Mouse (Mus musculus): ENCODE measurements around the gene Ly86. TPM values are rescaled to one million over a fixed set of nuclear protein-coding genes. Genes with fewer than 3 reads are reported as not detected.

Gene Ly86
- polyA plus RNA-seq, 1 experiment from 2014 or later, result 5.5 TPM

DNA sequence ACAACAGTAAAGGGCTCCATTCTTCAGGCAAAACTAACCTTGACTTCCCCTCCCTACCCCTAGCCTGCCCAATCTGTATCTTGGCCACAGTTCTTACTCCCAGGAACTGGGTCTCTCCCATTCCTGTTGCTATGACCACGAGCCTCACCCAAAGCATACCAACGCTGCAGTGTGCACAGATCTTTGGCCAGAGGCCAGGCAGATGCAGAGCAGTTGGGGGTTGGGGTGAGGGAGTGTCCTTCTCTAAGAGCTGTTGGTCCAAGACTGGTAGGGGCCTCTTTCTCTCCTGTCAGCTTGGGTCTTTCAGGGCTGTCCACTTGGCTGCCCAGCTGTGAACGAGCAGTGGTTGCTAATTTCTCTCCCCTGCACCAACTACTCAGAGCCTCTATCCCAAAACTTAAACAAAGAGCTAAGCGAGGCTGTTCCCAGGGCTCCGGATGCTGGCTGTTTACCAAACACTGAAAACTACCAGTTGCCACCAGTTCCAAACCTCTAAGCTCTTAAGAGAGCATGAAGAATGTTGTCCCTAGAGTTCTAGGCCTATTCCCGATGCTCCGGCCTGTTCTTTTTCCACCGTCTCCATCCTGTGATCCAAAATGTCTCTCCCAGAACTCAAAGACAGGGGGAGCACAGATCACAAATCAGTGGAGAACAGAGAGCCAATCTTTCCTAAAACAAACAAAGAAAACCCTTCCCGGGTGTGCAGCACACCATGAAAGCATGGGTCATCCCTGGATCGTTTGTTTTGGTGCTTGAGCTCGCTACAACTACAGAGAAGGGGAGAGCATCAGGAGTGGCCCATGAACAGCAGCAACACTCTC lies 112.2 kb downstream of the Ly86 start:
- no peaks in the 10 kb centered on the region for H3K36me3 ChIP-seq
- 53% methylated on average over 11 of the region's 11 CpGs for WGBS
- no peak for DNase-seq (ENCODE audit: low spot score)
- H3K9me3 ChIP-seq, result no peaks in the 10 kb centered on the region
- peaks cover 11% of the 10 kb centered on the region for H3K27me3 ChIP-seq (ENCODE audit: insufficient read depth, poor library complexity, severe bottlenecking)
- peaks cover 35% of the 10 kb centered on the region for H3K4me1 ChIP-seq (replicated peaks)
- H3K4me3 ChIP-seq, result no peak overlapping the region
- H3K27ac ChIP-seq, result peak overlapping the region; percentile 18; the same call in 1 of the 2 replicates

DNA sequence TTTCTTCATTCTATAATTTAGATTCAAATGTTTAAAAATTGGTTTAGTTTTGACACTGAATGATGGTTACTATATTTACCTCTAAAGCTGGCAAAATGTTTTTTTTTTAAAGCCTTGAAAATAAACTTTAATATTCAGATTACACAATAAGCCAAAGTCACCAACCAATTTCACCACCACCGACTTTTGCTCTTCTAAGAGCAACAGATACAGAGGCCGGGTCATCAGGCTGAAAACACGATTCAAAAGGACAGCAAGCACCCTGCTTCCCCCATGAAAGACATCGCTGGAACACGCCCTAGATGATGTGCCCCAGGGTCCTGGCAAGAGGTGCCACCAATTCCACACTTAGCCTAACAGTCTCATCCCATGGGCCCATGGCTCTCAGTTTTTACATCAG lies 113.5 kb downstream of the Ly86 start:
- Histone ChIP-seq H3K4me3 (no peak overlapping the region), H3K27me3 (ENCODE audit: insufficient read depth, poor library complexity, severe bottlenecking) (0 out of 2 replicates have a peak, but pooled peaks cover 3% of the 10 kb centered on the region), H3K27ac (no peak overlapping the region), H3K36me3 (no peaks in the 10 kb centered on the region), H3K4me1 (replicated peaks) (peaks cover 21% of the 10 kb centered on the region), H3K9me3 (no peaks in the 10 kb centered on the region)
- WGBS, result 85% methylated on average over 5 of the region's 5 CpGs
- DNase-seq (ENCODE audit: low spot score), result no peak

DNA sequence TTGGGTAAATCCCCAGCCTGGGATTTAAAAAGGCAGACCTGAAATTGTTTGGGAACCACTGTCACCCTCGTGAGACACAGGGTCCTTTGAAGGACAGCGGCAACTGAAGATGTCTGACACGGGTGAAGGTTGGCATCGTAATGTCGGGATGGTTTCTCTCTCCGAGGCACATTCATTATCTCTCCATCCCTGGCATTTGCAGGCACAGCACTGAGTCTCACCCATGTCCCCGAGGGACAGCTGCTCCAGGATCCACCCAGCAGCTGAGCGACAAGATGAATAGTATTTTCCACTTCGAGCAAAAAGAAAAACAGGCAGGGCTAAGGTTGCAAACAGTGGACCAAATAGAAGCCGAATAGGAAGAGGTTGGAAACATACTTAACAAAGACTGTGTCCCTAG lies 114.0 kb downstream of the Ly86 start:
- no peaks in the 10 kb centered on the region for H3K36me3 ChIP-seq
- H3K4me3 ChIP-seq, result no peak overlapping the region
- 84% methylated on average over 10 of the region's 10 CpGs for WGBS
- DNase-seq (ENCODE audit: low spot score), result no peak
- H3K9me3 ChIP-seq, result no peaks in the 10 kb centered on the region
- H3K4me1 ChIP-seq (replicated peaks), result peaks cover 19% of the 10 kb centered on the region
- no peak overlapping the region for H3K27ac ChIP-seq
- 0 out of 2 replicates have a peak, but pooled peaks cover 3% of the 10 kb centered on the region for H3K27me3 ChIP-seq (ENCODE audit: insufficient read depth, poor library complexity, severe bottlenecking)

DNA sequence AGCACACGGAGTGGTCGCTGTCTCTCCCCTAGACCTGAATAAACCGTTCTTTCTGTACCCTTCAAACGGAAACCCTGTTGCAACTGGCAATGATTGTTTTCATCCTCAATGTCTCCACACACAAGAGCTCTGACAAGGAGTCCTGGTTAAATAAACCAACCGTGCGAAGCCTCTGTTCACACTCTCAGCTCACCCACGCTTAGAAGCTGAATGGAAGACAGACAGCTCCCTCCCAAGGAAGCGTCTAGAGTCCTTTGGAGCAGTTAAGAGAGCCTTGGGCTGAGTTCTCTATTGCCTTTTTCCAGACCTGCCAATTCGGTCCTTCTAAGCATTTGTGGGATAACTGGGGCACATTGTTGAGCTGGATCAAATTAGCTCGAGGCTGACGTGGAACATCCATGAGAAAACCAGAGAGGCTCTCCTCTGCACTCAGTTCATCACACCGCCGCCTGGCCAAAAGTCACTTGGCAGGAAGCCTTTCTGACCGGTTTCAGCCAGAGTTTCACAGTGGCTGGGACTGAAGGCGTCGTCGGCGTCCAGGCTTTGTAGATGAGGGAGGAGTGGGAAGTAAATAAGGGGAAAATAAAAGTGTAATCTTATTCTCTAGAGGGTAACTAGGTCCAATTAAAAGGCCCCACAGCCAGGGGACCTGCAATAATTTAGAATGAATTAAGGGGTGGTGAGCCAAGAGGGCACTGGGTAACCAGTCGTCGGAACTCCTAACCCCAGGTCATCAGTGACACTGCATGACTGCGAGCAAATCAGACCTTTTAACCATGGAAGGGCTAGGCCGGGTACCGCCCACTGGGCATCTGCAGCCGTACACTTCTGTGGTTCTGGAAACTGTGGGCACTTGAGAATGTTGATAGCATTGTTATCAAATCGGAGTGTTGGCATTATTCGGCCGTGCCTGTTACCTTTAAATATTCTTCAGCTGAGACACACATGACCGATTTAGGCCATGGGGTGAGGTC lies 115.2 kb downstream of the Ly86 start:
- Histone ChIP-seq H3K4me1 (replicated peaks) (peaks cover 13% of the 10 kb centered on the region), H3K27ac (no peak overlapping the region), H3K27me3 (ENCODE audit: insufficient read depth, poor library complexity, severe bottlenecking) (0 out of 2 replicates have a peak, but pooled peaks cover 3% of the 10 kb centered on the region), H3K36me3 (no peaks in the 10 kb centered on the region), H3K4me3 (no peak overlapping the region), H3K9me3 (no peaks in the 10 kb centered on the region)
- no peak for DNase-seq (ENCODE audit: low spot score)
- WGBS, result 76% methylated on average over 28 of the region's 28 CpGs

DNA sequence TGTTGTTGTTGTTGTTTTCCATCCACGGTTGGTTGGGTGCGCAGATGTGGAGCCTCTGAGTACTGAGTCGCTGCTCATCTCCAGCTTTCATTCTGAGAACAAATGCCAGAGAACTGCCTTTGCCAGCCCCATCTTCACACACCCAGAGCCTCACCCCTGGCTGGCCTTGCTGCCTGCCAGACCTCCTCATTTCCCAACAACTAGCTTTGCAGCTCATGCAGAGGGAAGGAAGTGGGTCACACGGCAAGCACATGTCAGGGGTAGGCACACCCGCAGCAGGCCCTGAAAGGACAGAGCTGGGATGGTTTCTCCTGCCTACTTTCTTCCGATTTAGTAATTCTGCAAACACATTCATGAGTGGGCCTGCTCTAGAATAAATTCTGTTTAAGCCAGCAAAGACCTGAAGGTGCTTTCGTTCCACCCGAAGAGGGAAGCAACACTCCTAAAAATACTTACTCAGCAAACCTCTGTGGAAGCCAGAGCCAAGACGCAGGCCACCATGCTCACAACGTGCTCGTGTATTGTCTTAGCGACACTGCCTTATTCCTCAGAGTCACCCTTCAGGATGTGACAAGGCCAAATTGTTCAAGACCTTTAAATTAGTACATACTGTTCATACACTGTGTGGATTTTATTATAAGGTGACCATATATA lies 117.2 kb downstream of the Ly86 start:
- no peak overlapping the region for H3K4me3 ChIP-seq
- no peaks in the 10 kb centered on the region for H3K36me3 ChIP-seq
- no peak for DNase-seq (ENCODE audit: low spot score)
- no peaks in the 10 kb centered on the region for H3K9me3 ChIP-seq
- no peak overlapping the region for H3K27ac ChIP-seq
- peaks cover 8% of the 10 kb centered on the region; the same call in 1 of the 2 replicates for H3K27me3 ChIP-seq (ENCODE audit: insufficient read depth, poor library complexity, severe bottlenecking)
- WGBS, result 93% methylated on average over 12 of the region's 12 CpGs
- H3K4me1 ChIP-seq (replicated peaks), result peaks cover 2% of the 10 kb centered on the region

DNA sequence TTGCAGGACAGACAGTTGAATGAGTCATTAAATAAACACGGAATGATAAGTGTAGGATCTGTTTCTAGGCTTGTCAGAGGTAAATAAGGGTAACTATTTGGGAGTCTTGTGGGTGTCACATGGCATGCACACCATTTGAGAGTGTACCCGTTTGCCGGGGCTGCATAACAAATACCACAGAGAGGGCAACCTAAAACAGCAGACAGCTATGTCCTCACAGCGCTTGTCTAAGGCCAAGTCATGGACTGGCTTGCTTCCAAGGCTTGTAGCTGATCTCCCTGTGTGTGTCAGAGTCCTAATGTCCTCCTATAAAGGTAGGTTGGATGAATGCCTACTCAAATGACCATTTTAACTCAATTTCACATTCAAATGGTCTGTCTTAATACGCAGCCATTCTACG lies 120.7 kb downstream of the Ly86 start:
- 87% methylated on average over 6 of the region's 6 CpGs for WGBS

DNA sequence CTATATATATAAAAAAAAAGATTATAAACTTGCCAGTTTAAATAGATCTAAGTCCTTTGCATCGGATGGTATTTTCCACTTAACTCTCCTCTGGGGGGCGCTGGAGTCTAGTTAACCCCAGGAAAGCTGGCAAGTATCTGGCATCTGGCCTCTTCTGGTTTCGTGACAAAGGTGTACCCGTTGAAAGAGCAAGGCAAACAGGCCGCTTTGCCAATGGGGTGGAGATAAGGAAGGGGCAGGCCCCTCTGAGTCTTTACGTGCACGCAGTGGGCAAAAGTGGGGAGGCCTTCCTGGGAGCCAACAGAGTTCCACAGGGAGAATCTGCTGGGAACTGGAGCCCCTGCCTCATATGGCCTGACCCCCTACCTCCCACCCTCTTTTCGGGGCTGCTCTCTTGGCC lies 122.8 kb downstream of the Ly86 start:
- WGBS, result 8% methylated on average over 8 of the region's 8 CpGs
- peak overlapping the region; percentile 27 for H3K4me3 ChIP-seq
- no peaks in the 10 kb centered on the region for H3K9me3 ChIP-seq
- no peaks in the 10 kb centered on the region for H3K36me3 ChIP-seq
- H3K27ac ChIP-seq, result peak overlapping the region; percentile 64
- peaks cover 11% of the 10 kb centered on the region for H3K27me3 ChIP-seq (ENCODE audit: insufficient read depth, poor library complexity, severe bottlenecking)
- peak; percentile 55 for DNase-seq (ENCODE audit: low spot score)
- peaks cover 9% of the 10 kb centered on the region for H3K4me1 ChIP-seq (replicated peaks)

More for the DNA sequence above, 120.7 kb downstream of the Ly86 start:
- Histone ChIP-seq H3K9me3 (no peaks in the 10 kb centered on the region), H3K4me1 (replicated peaks) (peaks cover 9% of the 10 kb centered on the region), H3K36me3 (no peaks in the 10 kb centered on the region), H3K27me3 (ENCODE audit: insufficient read depth, poor library complexity, severe bottlenecking) (peaks cover 11% of the 10 kb centered on the region), H3K27ac (no peak overlapping the region), H3K4me3 (no peak overlapping the region)
- no peak for DNase-seq (ENCODE audit: low spot score)

All from hindbrain, embryonic 10.5 days (tissue).